Comparison of ENCODE assay signal across 8 mouse cellular contexts in the genomic region with DNA sequence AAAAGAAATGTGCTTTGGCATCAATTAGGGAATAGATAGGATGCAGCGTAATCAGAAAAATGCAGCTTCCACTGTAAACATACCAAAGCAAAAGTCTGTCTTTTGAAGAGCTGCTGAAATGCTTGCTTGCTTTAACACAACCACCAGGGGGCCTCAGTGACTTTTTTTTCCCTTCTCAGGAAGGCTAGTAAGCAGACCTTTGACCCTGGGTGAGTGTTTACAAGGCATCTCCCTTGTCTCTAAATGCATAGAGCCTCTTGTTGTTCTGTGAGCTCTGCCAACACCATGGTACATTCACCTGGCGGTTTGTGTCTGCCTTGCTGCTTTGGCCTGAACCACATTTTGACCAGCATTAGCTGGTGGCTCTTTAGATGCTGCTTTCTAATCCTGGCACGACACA.
A peak's percentile ranks its signal among the peaks of the same experiment; 100 is the strongest.
DNase-seq lines count a peak whose midpoint lies in the region; ATAC-seq lines count a peak whose summit lies in the region.

No protein-coding gene starts in this region.

- no peaks in the 10 kb centered on the region for H3K36me3 ChIP-seq in hindbrain, embryonic 11.5 days (ENCODE audit: control insufficient read depth, insufficient read depth, low read length)
- H3K36me3 ChIP-seq in hindbrain, embryonic 16.5 days (ENCODE audit: control insufficient read depth, insufficient read depth, low read length) = no peaks in the 10 kb centered on the region
- no peaks in the 10 kb centered on the region for H3K36me3 ChIP-seq in embryonic facial prominence, embryonic 10.5 days (replicated peaks)

- 0 out of 2 replicates have a peak, but pooled peaks have one; percentile 30 for ATAC-seq in hindbrain, embryonic 11.5 days (ENCODE audit: low FRiP score)
- ATAC-seq in hindbrain, embryonic 16.5 days = no peak

- no peaks in the 10 kb centered on the region for H3K4me1 ChIP-seq in hindbrain, embryonic 11.5 days (replicated peaks; ENCODE audit: control insufficient read depth, insufficient read depth, low read length)
- H3K4me1 ChIP-seq in hindbrain, embryonic 16.5 days (ENCODE audit: control insufficient read depth, insufficient read depth, low read depth, low read length) = no peaks in the 10 kb centered on the region
- H3K4me1 ChIP-seq in embryonic facial prominence, embryonic 10.5 days = no peaks in the 10 kb centered on the region

- 56% methylated on average over 3 of the region's 3 CpGs for WGBS in hindbrain, embryonic 11.5 days
- 53% methylated on average over 3 of the region's 3 CpGs for WGBS in hindbrain, embryonic 16.5 days
- WGBS in embryonic facial prominence, embryonic 10.5 days = 56% methylated on average over 3 of the region's 3 CpGs

- DNase-seq in hindbrain, embryonic 11.5 days (ENCODE audit: low spot score) = peak; percentile 80
- DNase-seq in 416B (ENCODE audit: low read depth) = peak; percentile 39
- peak; percentile 5 for DNase-seq in WW6 (ENCODE audit: low read depth, low spot score)
- DNase-seq in embryonic facial prominence, embryonic 10.5 days (ENCODE audit: low spot score) = peak; percentile 67
- peak; percentile 22 to 38 for DNase-seq in layer of hippocampus, postnatal 14 days (ENCODE audit: low spot score in 2 of 2)
- peak; percentile 71 for DNase-seq in retina, postnatal 1 day
- no peak for DNase-seq in spleen, postnatal 14 days (ENCODE audit: low spot score in 2 of 2)

- H3K4me2 ChIP-seq in hindbrain, embryonic 11.5 days (replicated peaks; ENCODE audit: low read depth, low read length) = no peak overlapping the region
- H3K4me2 ChIP-seq in hindbrain, embryonic 16.5 days (ENCODE audit: low read length) = no peak overlapping the region

- no peaks in the 10 kb centered on the region for H3K27me3 ChIP-seq in hindbrain, embryonic 11.5 days (ENCODE audit: control insufficient read depth, insufficient read depth, low read length)
- no peaks in the 10 kb centered on the region for H3K27me3 ChIP-seq in hindbrain, embryonic 16.5 days (replicated peaks; ENCODE audit: control insufficient read depth, insufficient read depth, low read length)
- H3K27me3 ChIP-seq in embryonic facial prominence, embryonic 10.5 days (replicated peaks; ENCODE audit: low read depth, poor library complexity, severe bottlenecking) = no peaks in the 10 kb centered on the region

- H3K9ac ChIP-seq in hindbrain, embryonic 11.5 days (ENCODE audit: low read depth, low read length) = no peak overlapping the region
- no peak overlapping the region for H3K9ac ChIP-seq in hindbrain, embryonic 16.5 days (ENCODE audit: low read depth, low read length)

- no peak overlapping the region for H3K4me3 ChIP-seq in hindbrain, embryonic 11.5 days (ENCODE audit: low read depth, low read length)
- no peak overlapping the region for H3K4me3 ChIP-seq in hindbrain, embryonic 16.5 days (ENCODE audit: low read length)
- no peak overlapping the region for H3K4me3 ChIP-seq in embryonic facial prominence, embryonic 10.5 days

- H3K27ac ChIP-seq in hindbrain, embryonic 11.5 days (ENCODE audit: low read depth, low read length) = no peak overlapping the region
- no peak overlapping the region for H3K27ac ChIP-seq in hindbrain, embryonic 16.5 days (ENCODE audit: low read depth, low read length)
- no peak overlapping the region for H3K27ac ChIP-seq in embryonic facial prominence, embryonic 10.5 days (replicated peaks)

- H3K9me3 ChIP-seq in hindbrain, embryonic 11.5 days (ENCODE audit: control insufficient read depth, low read length) = no peaks in the 10 kb centered on the region
- H3K9me3 ChIP-seq in hindbrain, embryonic 16.5 days (ENCODE audit: control insufficient read depth, low read length) = no peaks in the 10 kb centered on the region
- no peaks in the 10 kb centered on the region for H3K9me3 ChIP-seq in embryonic facial prominence, embryonic 10.5 days

Comparison
In these comparisons a context has a peak if more than half of its experiments do, and no peak if none do; other contexts are left out.
1. DNase-seq: peak in hindbrain, embryonic 11.5 days (single experiment), 416B (single experiment), WW6 (single experiment), embryonic facial prominence, embryonic 10.5 days (single experiment), layer of hippocampus, postnatal 14 days (2 of 2) and retina, postnatal 1 day (single experiment); none in spleen, postnatal 14 days (0 of 2).